ENCODE assay signal across 13 mouse cellular contexts in genomic region chr5:135639760-135640458, GRCm38 (mm10). TPM values are rescaled to one million over a fixed set of nuclear protein-coding genes. Genes with fewer than 3 reads are reported as not detected.
DNase-seq lines count a peak whose midpoint lies in the region; ATAC-seq and TF ChIP-seq lines count a peak whose summit lies in the region.
"Had no signal": no experiment of that assay in that cellular context is flagged by ENCODE, and none has a peak within 500 bp of the region (broad histone marks: within the 10 kb centered on the region; RNA-seq: fewer than 3 reads in every experiment).

No protein-coding gene starts in this region.

- no peak overlapping the region for H3K9ac ChIP-seq in heart, embryonic 15.5 days
- no peak overlapping the region for H3K9ac ChIP-seq in liver, embryonic 11.5 days (ENCODE audit: low read depth, low read length)
- peak overlapping the region; percentile 46; the same call in 1 of the 2 replicates for H3K9ac ChIP-seq in stomach, embryonic 16.5 days (ENCODE audit: low read length)
- H3K9ac ChIP-seq: hindbrain, embryonic 14.5 days had no signal

- H3K36me3 ChIP-seq in heart, embryonic 15.5 days = peaks cover 26% of the 10 kb centered on the region
- H3K36me3 ChIP-seq in megakaryocyte, embryonic 14.5 days (replicated peaks; ENCODE audit: low read length) = peaks cover 71% of the 10 kb centered on the region
- peaks cover 11% of the 10 kb centered on the region; the same call in 1 of the 2 replicates for H3K36me3 ChIP-seq in liver, embryonic 11.5 days (ENCODE audit: control insufficient read depth, insufficient read depth, low read length)
- peaks cover 3% of the 10 kb centered on the region; the same call in 1 of the 2 replicates for H3K36me3 ChIP-seq in stomach, embryonic 16.5 days (ENCODE audit: control insufficient read depth, insufficient read depth, low read length)

- H3K4me2 ChIP-seq in heart, embryonic 15.5 days = no peak overlapping the region
- H3K4me2 ChIP-seq in liver, embryonic 11.5 days = no peak overlapping the region
- H3K4me2 ChIP-seq in stomach, embryonic 16.5 days (ENCODE audit: low read depth, low read length) = no peak overlapping the region
- H3K4me2 ChIP-seq: heart, embryonic 11.5 days; hindbrain, embryonic 14.5 days had no signal

- 64% methylated on average over 6 of the region's 7 CpGs for WGBS in heart, embryonic 15.5 days
- WGBS in liver, embryonic 11.5 days = 46% methylated on average over 7 of the region's 7 CpGs
- 59% methylated on average over 7 of the region's 7 CpGs for WGBS in stomach, embryonic 16.5 days
- WGBS in cerebellum, adult 2 months = 77% methylated on average over 7 of the region's 7 CpGs

- TF ChIP-seq POLR2A in cerebellum, adult 2 months (IDR thresholded peaks at IDR 0.05; ENCODE audit: borderline replicate concordance, insufficient read depth, low read length) = no peak

- H3K27ac ChIP-seq in heart, embryonic 15.5 days = peak overlapping the region; percentile 47; the same call in 1 of the 2 replicates
- peak overlapping the region; percentile 57 for H3K27ac ChIP-seq in liver, embryonic 11.5 days (ENCODE audit: low read depth, low read length)
- peak overlapping the region; percentile 92 for H3K27ac ChIP-seq in stomach, embryonic 16.5 days (ENCODE audit: low read length)
- H3K27ac ChIP-seq in cerebellum, adult 2 months (ENCODE audit: insufficient read depth, low read length) = no peak overlapping the region
- H3K27ac ChIP-seq: forebrain, embryonic 10.5 days; hindbrain, embryonic 14.5 days had no signal

- H3K4me1 ChIP-seq in heart, embryonic 15.5 days (replicated peaks) = peaks cover 7% of the 10 kb centered on the region; the same call in 1 of the 2 replicates
- H3K4me1 ChIP-seq in megakaryocyte, embryonic 14.5 days = peaks cover 77% of the 10 kb centered on the region
- peaks cover 22% of the 10 kb centered on the region for H3K4me1 ChIP-seq in liver, embryonic 11.5 days (replicated peaks; ENCODE audit: control insufficient read depth, insufficient read depth, low read length)
- peaks cover 10% of the 10 kb centered on the region for H3K4me1 ChIP-seq in stomach, embryonic 16.5 days (ENCODE audit: control insufficient read depth, insufficient read depth, low read length)
- H3K4me1 ChIP-seq in cerebellum, adult 2 months (ENCODE audit: control insufficient read depth, insufficient read depth, low read length) = peaks cover 6% of the 10 kb centered on the region

- no peak for TF ChIP-seq CTCF in cerebellum, adult 2 months (IDR thresholded peaks at IDR 0.05; ENCODE audit: borderline replicate concordance, insufficient read depth, low read depth, low read length)

- DNase-seq in heart, adult 8-10 months (ENCODE audit: low spot score) = no peak
- DNase-seq in liver, embryonic 11.5 days (ENCODE audit: low spot score) = no peak
- no peak for DNase-seq in cerebellum, adult 2 months
- DNase-seq in frontal cortex, postnatal 14 days (ENCODE audit: low spot score in 2 of 2) = no peak
- DNase-seq: B cell, adult 2 months; lung, postnatal 10 days had no signal

- no peak for ATAC-seq in heart, embryonic 15.5 days (replicated peaks; ENCODE audit: insufficient number of reproducible peaks, insufficient read depth, low FRiP score, low read depth)
- no peak for ATAC-seq in megakaryocyte, adult 5-6 weeks (ENCODE audit: poor library complexity, severe bottlenecking)
- ATAC-seq in liver, embryonic 11.5 days (replicated peaks; ENCODE audit: low FRiP score) = 0 out of 2 replicates have a peak, but pooled peaks have one; percentile 37
- ATAC-seq in stomach, embryonic 16.5 days (ENCODE audit: insufficient read depth, low FRiP score) = peak; percentile 81; the same call in 1 of the 2 replicates

- no peaks in the 10 kb centered on the region for H3K27me3 ChIP-seq in heart, embryonic 15.5 days
- H3K27me3 ChIP-seq in megakaryocyte, embryonic 14.5 days (replicated peaks) = no peaks in the 10 kb centered on the region
- H3K27me3 ChIP-seq in liver, embryonic 11.5 days (replicated peaks; ENCODE audit: control insufficient read depth, insufficient read depth, low read length) = no peaks in the 10 kb centered on the region
- H3K27me3 ChIP-seq in stomach, embryonic 16.5 days (ENCODE audit: control insufficient read depth, insufficient read depth, low read length) = no peaks in the 10 kb centered on the region
- H3K27me3 ChIP-seq in cerebellum, adult 2 months (ENCODE audit: control insufficient read depth, insufficient read depth, low read length) = no peaks in the 10 kb centered on the region

- H3K4me3 ChIP-seq in heart, embryonic 15.5 days = no peak overlapping the region
- peak overlapping the region; percentile 48 for H3K4me3 ChIP-seq in megakaryocyte, embryonic 14.5 days (replicated peaks)
- H3K4me3 ChIP-seq in liver, embryonic 11.5 days (ENCODE audit: low read depth, low read length) = no peak overlapping the region
- no peak overlapping the region for H3K4me3 ChIP-seq in stomach, embryonic 16.5 days (replicated peaks; ENCODE audit: low read length)
- H3K4me3 ChIP-seq in cerebellum, adult 2 months (replicated peaks; ENCODE audit: insufficient read depth, low read depth, low read length) = no peak overlapping the region
- H3K4me3 ChIP-seq: forebrain, embryonic 10.5 days had no signal

- H3K9me3 ChIP-seq in heart, embryonic 15.5 days (replicated peaks) = no peaks in the 10 kb centered on the region
- no peaks in the 10 kb centered on the region for H3K9me3 ChIP-seq in megakaryocyte, embryonic 14.5 days
- H3K9me3 ChIP-seq in liver, embryonic 11.5 days (ENCODE audit: control insufficient read depth, low read length) = no peaks in the 10 kb centered on the region
- H3K9me3 ChIP-seq in stomach, embryonic 16.5 days (replicated peaks; ENCODE audit: control insufficient read depth, low read length) = no peaks in the 10 kb centered on the region
- H3K9me3 ChIP-seq: forebrain, embryonic 10.5 days had no signal

RNA-seq across cellular contexts. Expression of gene Rhbdd2, which starts 7.5 kb away (rescaled TPM):
- 27.8 and 32.7 TPM in 2 replicates for polyA plus RNA-seq in heart, embryonic 15.5 days (2015; fragmentation: Nextera tagmentation; extraction: Ambion mirVana)
- total RNA-seq in heart, adult 8-10 months (2022) = 10 to 100 TPM; 20.8 to 23.0 (median 22.1) TPM
- 12.9 and 48.0 TPM in 2 replicates for polyA plus RNA-seq in megakaryocyte, embryonic 14.5 days (2012; ENCODE audit: insufficient read depth, low replicate concordance)
- total RNA-seq in megakaryocyte, adult 5-6 weeks (2015) = 3.8 and 8.6 TPM in 2 replicates
- total RNA-seq in megakaryocyte, adult 5-6 weeks (2017) = 1.8 and 3.4 TPM in 2 replicates
- polyA plus RNA-seq in liver, embryonic 11.5 days (2014; fragmentation: Nextera tagmentation; extraction: Ambion mirVana) = 25.0 and 27.8 TPM in 2 replicates
- polyA plus RNA-seq in stomach, embryonic 16.5 days (2015; fragmentation: Nextera tagmentation; extraction: Ambion mirVana) = 41.3 and 46.0 TPM in 2 replicates
- 58.1 and 62.4 TPM in 2 replicates for polyA plus RNA-seq in cerebellum, adult 2 months (2012; rRNA removed)

RNA-seq across cellular contexts. Expression of gene Por, which starts 29.9 kb away (rescaled TPM):
- polyA plus RNA-seq in heart, embryonic 15.5 days (2015; fragmentation: Nextera tagmentation; extraction: Ambion mirVana) = 45.0 and 57.2 TPM in 2 replicates
- 10 to 100 TPM; 71.5 to 84.8 (median 75.1) TPM for total RNA-seq in heart, adult 8-10 months (2022)
- polyA plus RNA-seq in megakaryocyte, embryonic 14.5 days (2012; ENCODE audit: insufficient read depth, low replicate concordance) = 112 and 330 TPM in 2 replicates
- 29.6 and 31.1 TPM in 2 replicates for total RNA-seq in megakaryocyte, adult 5-6 weeks (2015)
- 45.9 and 49.7 TPM in 2 replicates for total RNA-seq in megakaryocyte, adult 5-6 weeks (2017)
- polyA plus RNA-seq in liver, embryonic 11.5 days (2014; fragmentation: Nextera tagmentation; extraction: Ambion mirVana) = 48.1 and 49.3 TPM in 2 replicates
- polyA plus RNA-seq in stomach, embryonic 16.5 days (2015; fragmentation: Nextera tagmentation; extraction: Ambion mirVana) = 136 and 177 TPM in 2 replicates
- polyA plus RNA-seq in cerebellum, adult 2 months (2012; rRNA removed) = 86.2 and 98.1 TPM in 2 replicates

Comparison
In these comparisons a context has a peak if more than half of its experiments do, and no peak if none do; other contexts are left out.
1. ATAC-seq: peak in liver, embryonic 11.5 days (single experiment) and stomach, embryonic 16.5 days (single experiment); none in heart, embryonic 15.5 days (single experiment) and megakaryocyte, adult 5-6 weeks (single experiment).